Comparison of ENCODE assay signal across 8 mouse cellular contexts in the genomic region with DNA sequence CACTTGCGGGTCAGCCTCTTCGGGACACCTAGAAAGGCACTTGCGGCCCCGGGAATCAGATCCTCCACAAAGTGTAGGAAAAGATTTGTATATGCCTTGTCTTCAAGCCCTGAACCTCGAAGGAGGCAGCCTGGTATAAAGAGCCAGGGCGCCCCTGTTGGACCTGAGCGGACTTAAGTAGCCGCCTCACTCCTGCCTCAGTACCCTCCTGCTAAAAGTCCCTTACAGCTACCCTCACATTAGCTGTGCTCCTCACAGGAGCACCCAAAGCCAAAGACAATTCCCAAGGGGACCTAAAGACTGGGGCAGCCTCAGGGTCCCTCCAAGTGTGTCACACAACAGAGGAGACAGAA. TPM values are rescaled to one million over a fixed set of nuclear protein-coding genes. Genes with fewer than 3 reads are reported as not detected.
DNase-seq lines count a peak whose midpoint lies in the region; ATAC-seq and TF ChIP-seq lines count a peak whose summit lies in the region.

No protein-coding gene starts in this region.

- peaks cover 35% of the 10 kb centered on the region for H3K27me3 ChIP-seq in heart, embryonic 11.5 days (ENCODE audit: control insufficient read depth, insufficient read depth, low read length)
- peaks cover 38% of the 10 kb centered on the region for H3K27me3 ChIP-seq in G1E (ENCODE audit: insufficient read depth, low read length)
- peaks cover 36% of the 10 kb centered on the region for H3K27me3 ChIP-seq in hindbrain, embryonic 13.5 days
- peaks cover 35% of the 10 kb centered on the region for H3K27me3 ChIP-seq in midbrain, embryonic 10.5 days (ENCODE audit: low read depth, poor library complexity, severe bottlenecking)

- WGBS in heart, embryonic 11.5 days (ENCODE audit: insufficient replicate concordance), result 12% methylated on average over 8 of the region's 8 CpGs
- 14% methylated on average over 8 of the region's 8 CpGs for WGBS in hindbrain, embryonic 13.5 days
- 17% methylated on average over 8 of the region's 8 CpGs for WGBS in midbrain, embryonic 10.5 days

- no peak overlapping the region for H3K27ac ChIP-seq in heart, embryonic 11.5 days (ENCODE audit: low read depth, low read length)
- no peak overlapping the region for H3K27ac ChIP-seq in hindbrain, embryonic 13.5 days
- H3K27ac ChIP-seq in midbrain, embryonic 10.5 days (replicated peaks), result peak overlapping the region; percentile 5; the same call in 1 of the 2 replicates

- H3K4me2 ChIP-seq in heart, embryonic 11.5 days, result peak overlapping the region; percentile 63
- peak overlapping the region; percentile 76 for H3K4me2 ChIP-seq in hindbrain, embryonic 13.5 days

- no peaks in the 10 kb centered on the region for H3K9me3 ChIP-seq in heart, embryonic 11.5 days (replicated peaks; ENCODE audit: control insufficient read depth, low read length)
- H3K9me3 ChIP-seq in G1E (replicated peaks), result no peaks in the 10 kb centered on the region
- H3K9me3 ChIP-seq in hindbrain, embryonic 13.5 days, result no peaks in the 10 kb centered on the region
- H3K9me3 ChIP-seq in midbrain, embryonic 10.5 days (replicated peaks), result no peaks in the 10 kb centered on the region

- H3K9ac ChIP-seq in heart, embryonic 11.5 days (ENCODE audit: low read depth, low read length), result no peak overlapping the region
- H3K9ac ChIP-seq in hindbrain, embryonic 13.5 days, result peak overlapping the region; percentile 68

- no peak for DNase-seq in heart, postnatal 10 days
- DNase-seq in G1E (ENCODE audit: low spot score), result peak; percentile 30
- DNase-seq in midbrain, embryonic 10.5 days (ENCODE audit: low spot score), result no peak
- no peak for DNase-seq in right cerebral cortex, adult 18-20 months

- H3K4me1 ChIP-seq in heart, embryonic 11.5 days (ENCODE audit: control insufficient read depth, insufficient read depth, low read length), result peaks cover 4% of the 10 kb centered on the region; the same call in 1 of the 2 replicates
- peaks cover 10% of the 10 kb centered on the region; the same call in 1 of the 2 replicates for H3K4me1 ChIP-seq in G1E (ENCODE audit: insufficient read depth, low read depth, low read length)
- peaks cover 13% of the 10 kb centered on the region for H3K4me1 ChIP-seq in hindbrain, embryonic 13.5 days (replicated peaks)
- H3K4me1 ChIP-seq in midbrain, embryonic 10.5 days, result peaks cover 11% of the 10 kb centered on the region

- no peaks in the 10 kb centered on the region for H3K36me3 ChIP-seq in heart, embryonic 11.5 days (ENCODE audit: control insufficient read depth, insufficient read depth, low read length)
- no peaks in the 10 kb centered on the region for H3K36me3 ChIP-seq in G1E (replicated peaks)
- H3K36me3 ChIP-seq in hindbrain, embryonic 13.5 days, result no peaks in the 10 kb centered on the region
- no peaks in the 10 kb centered on the region for H3K36me3 ChIP-seq in midbrain, embryonic 10.5 days

- no peak for TF ChIP-seq CTCF in G1E (IDR thresholded peaks at IDR 0.05; ENCODE audit: low read depth, low read length)

- ATAC-seq in heart, embryonic 11.5 days (replicated peaks; ENCODE audit: insufficient number of reproducible peaks, low FRiP score, low TSS enrichment), result no peak
- ATAC-seq in G1E (ENCODE audit: extremely low read depth, insufficient number of reproducible peaks, low FRiP score, poor library complexity, severe bottlenecking), result no peak
- ATAC-seq in hindbrain, embryonic 13.5 days (ENCODE audit: low FRiP score), result peak; percentile 11
- ATAC-seq in erythroblast, adult 5-6 weeks (replicated peaks; ENCODE audit: low FRiP score, poor library complexity, severe bottlenecking), result no peak
- ATAC-seq in erythroid progenitor cell, adult 5-6 weeks (replicated peaks; ENCODE audit: low FRiP score, poor library complexity, severe bottlenecking), result no peak

- intact Hi-C loops in heart, postnatal 10 days (cut with DNase I), result no loop called here

- peak overlapping the region; percentile 31 for H3K4me3 ChIP-seq in heart, embryonic 11.5 days (ENCODE audit: low read depth, low read length)
- H3K4me3 ChIP-seq in G1E (ENCODE audit: low read depth, low read length), result no peak overlapping the region; the same call in 1 of the 2 replicates
- H3K4me3 ChIP-seq in hindbrain, embryonic 13.5 days, result peak overlapping the region; percentile 44
- peak overlapping the region; percentile 50 for H3K4me3 ChIP-seq in midbrain, embryonic 10.5 days

RNA-seq across cellular contexts. Expression of a gene that starts 0.4 kb away (rescaled TPM):
- polyA plus RNA-seq in heart, embryonic 11.5 days (2014; fragmentation: Nextera tagmentation; extraction: Ambion mirVana), result 0.07 and 0.13 TPM in 2 replicates
- under 1 TPM; 0.14 to 0.40 TPM for total RNA-seq in heart, postnatal 10 days (2021)
- 1.1 and 4.1 TPM in 2 replicates for total RNA-seq in G1E (2014; fragmentation: Nextera tagmentation)
- 0.35 and 0.55 TPM in 2 replicates for total RNA-seq in G1E (2017)
- polyA plus RNA-seq in G1E (2012), result 0.14 and 0.19 TPM in 2 replicates
- polyA plus RNA-seq in hindbrain, embryonic 13.5 days (2015; fragmentation: Nextera tagmentation; extraction: Ambion mirVana), result 3.0 and 3.9 TPM in 2 replicates
- polyA plus RNA-seq in midbrain, embryonic 10.5 days (2016; fragmentation: Nextera tagmentation; extraction: Ambion mirVana), result 0.84 and 0.88 TPM in 2 replicates
- total RNA-seq in erythroblast, adult 5-6 weeks (2015; ENCODE audit: low replicate concordance), result 3.1 and 5.4 TPM in 2 replicates
- 3.4 and 9.8 TPM in 2 replicates for total RNA-seq in erythroblast, adult 5-6 weeks (2017; ENCODE audit: low replicate concordance)
- total RNA-seq in erythroid progenitor cell, adult 5-6 weeks (2015; ENCODE audit: low replicate concordance), result 0.42 and 1.1 TPM in 2 replicates
- 33.1 and 38.6 TPM in 2 replicates for total RNA-seq in erythroid progenitor cell, adult 5-6 weeks (2017; ENCODE audit: low replicate concordance)

RNA-seq across cellular contexts. Expression of a gene that starts 8.4 kb away (rescaled TPM):
- 17.1 and 17.2 TPM in 2 replicates for polyA plus RNA-seq in heart, embryonic 11.5 days (2014; fragmentation: Nextera tagmentation; extraction: Ambion mirVana)
- total RNA-seq in heart, postnatal 10 days (2021), result 1 to 10 TPM; 7.9 to 9.3 TPM
- total RNA-seq in G1E (2014; fragmentation: Nextera tagmentation) (6.9 and 13.6 TPM in 2 replicates), G1E (2017) (10.1 and 10.9 TPM in 2 replicates)
- 27.1 and 30.3 TPM in 2 replicates for polyA plus RNA-seq in G1E (2012)
- 38.1 and 40.5 TPM in 2 replicates for polyA plus RNA-seq in hindbrain, embryonic 13.5 days (2015; fragmentation: Nextera tagmentation; extraction: Ambion mirVana)
- polyA plus RNA-seq in midbrain, embryonic 10.5 days (2016; fragmentation: Nextera tagmentation; extraction: Ambion mirVana), result 39.6 and 39.8 TPM in 2 replicates
- 0.77 and 3.1 TPM in 2 replicates for total RNA-seq in erythroblast, adult 5-6 weeks (2015; ENCODE audit: low replicate concordance)
- 0.28 and 0.68 TPM in 2 replicates for total RNA-seq in erythroblast, adult 5-6 weeks (2017; ENCODE audit: low replicate concordance)
- not detected in 2 replicates for total RNA-seq in erythroid progenitor cell, adult 5-6 weeks (2015; ENCODE audit: low replicate concordance)
- 0.26 and 3.5 TPM in 2 replicates for total RNA-seq in erythroid progenitor cell, adult 5-6 weeks (2017; ENCODE audit: low replicate concordance)

RNA-seq across cellular contexts. Expression of a gene that starts 39.9 kb away (rescaled TPM):
- polyA plus RNA-seq in heart, embryonic 11.5 days (2014; fragmentation: Nextera tagmentation; extraction: Ambion mirVana), result 168 and 194 TPM in 2 replicates
- 100 to 1,000 TPM; 108 to 119 TPM for total RNA-seq in heart, postnatal 10 days (2021)
- 38.5 and 48.7 TPM in 2 replicates for total RNA-seq in G1E (2014; fragmentation: Nextera tagmentation)
- 89.1 and 92.7 TPM in 2 replicates for total RNA-seq in G1E (2017)
- polyA plus RNA-seq in G1E (2012), result 182 and 214 TPM in 2 replicates
- 106 and 107 TPM in 2 replicates for polyA plus RNA-seq in hindbrain, embryonic 13.5 days (2015; fragmentation: Nextera tagmentation; extraction: Ambion mirVana)
- 203 and 242 TPM in 2 replicates for polyA plus RNA-seq in midbrain, embryonic 10.5 days (2016; fragmentation: Nextera tagmentation; extraction: Ambion mirVana)
- total RNA-seq in erythroblast, adult 5-6 weeks (2015; ENCODE audit: low replicate concordance), result 0.96 and 1.5 TPM in 2 replicates
- total RNA-seq in erythroblast, adult 5-6 weeks (2017; ENCODE audit: low replicate concordance), result 7.3 and 11.6 TPM in 2 replicates
- total RNA-seq in erythroid progenitor cell, adult 5-6 weeks (2015; ENCODE audit: low replicate concordance), result 0.42 and 1.8 TPM in 2 replicates
- total RNA-seq in erythroid progenitor cell, adult 5-6 weeks (2017; ENCODE audit: low replicate concordance), result 9.2 and 9.8 TPM in 2 replicates
